Mouse (Mus musculus) E14TG2a.4 (cell line): ENCODE measurements around the gene Slc24a3.

Source experiments
- CTCF ChIP-seq: conservative IDR thresholded peaks from 2 replicates; pipeline ENCODE4 v1.5.1; 2014; ENCODE audit warnings: low read length
- NANOG ChIP-seq: IDR thresholded peaks from 2 replicates; pipeline ENCODE4 v1.6.1; 2014; ENCODE audit warnings: borderline replicate concordance, low read length, mixed read lengths
- POU5F1 ChIP-seq: IDR thresholded peaks from 2 replicates; pipeline ENCODE4 v1.6.1; 2014; ENCODE audit warnings: low read length, borderline replicate concordance

DNA sequence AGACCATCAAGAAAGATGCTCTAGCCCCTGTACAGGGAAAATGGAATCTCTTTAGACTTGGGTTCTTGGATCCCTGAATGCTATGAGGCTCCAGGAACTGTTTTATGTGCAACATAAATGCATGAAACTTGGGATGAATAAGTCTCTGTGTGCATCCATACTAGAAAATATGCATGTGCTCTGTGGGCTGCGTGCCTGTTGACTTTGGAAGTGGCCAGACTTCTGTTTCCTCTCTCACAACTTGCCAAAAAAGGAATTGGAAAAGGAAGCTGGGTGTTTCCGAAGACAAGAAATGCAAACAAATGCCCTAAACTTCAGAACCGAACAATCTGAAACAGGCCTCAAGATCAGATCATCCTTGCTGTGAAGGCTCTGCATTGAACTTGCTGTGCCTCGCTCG lies 466.3 kb downstream of the Slc24a3 start:
- TF ChIP-seq CTCF (no peak), NANOG (no peak), POU5F1 (no peak)
